Mouse (Mus musculus): ENCODE data around the gene Cyp2d9. TPM values are rescaled to one million over a fixed set of nuclear protein-coding genes. Genes with fewer than 3 reads are reported as not detected.

The Cyp2d9 gene
- polyA plus RNA-seq, 1 experiment from 2014 or later: not detected

GRCm38 (mm10) chr15:82416797-82417789 is 16.1 kb upstream of the Cyp2d9 start:
- Histone ChIP-seq H3K4me1 (peaks cover 10% of the 10 kb centered on the region; the same call in 1 of the 2 replicates), H3K9me3 (replicated peaks) (no peaks in the 10 kb centered on the region), H3K36me3 (no peaks in the 10 kb centered on the region), H3K4me2 (replicated peaks) (0 out of 2 replicates have a peak overlapping the region, but pooled peaks have one; percentile 25), H3K9ac (no peak overlapping the region), H3K27me3 (no peaks in the 10 kb centered on the region), H3K4me3 (replicated peaks) (0 out of 2 replicates have a peak overlapping the region, but pooled peaks have one; percentile 10), H3K27ac (replicated peaks) (0 out of 2 replicates have a peak overlapping the region, but pooled peaks have one; percentile 11)
- peak; percentile 79 for ATAC-seq (ENCODE audit: insufficient number of reproducible peaks, low FRiP score, low TSS enrichment, low read depth)
- 20% methylated on average over 16 of the region's 16 CpGs for WGBS

DNA sequence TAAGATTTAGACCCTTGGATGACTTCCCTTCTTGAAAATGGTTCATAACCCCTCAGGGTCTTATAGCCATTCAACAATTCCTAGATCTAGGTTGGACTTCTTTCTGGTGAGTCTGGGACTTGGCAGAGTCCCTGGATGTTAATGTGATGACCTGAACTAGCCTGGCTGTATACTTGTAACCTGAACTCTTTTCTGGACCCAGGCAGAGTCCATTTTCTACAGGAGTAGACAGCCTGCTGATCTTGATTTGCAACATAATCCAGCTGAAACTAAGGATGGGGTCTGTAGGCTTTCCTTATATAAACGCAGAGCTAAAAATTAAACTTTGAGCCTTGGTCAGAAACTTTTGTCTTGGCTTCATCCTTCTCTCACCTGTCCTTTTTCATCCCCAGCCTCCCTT is 14.6 kb upstream of the Cyp2d9 start:
- Histone ChIP-seq H3K4me2 (replicated peaks) (no peak overlapping the region), H3K9me3 (replicated peaks) (no peaks in the 10 kb centered on the region), H3K4me3 (replicated peaks) (no peak overlapping the region), H3K9ac (no peak overlapping the region), H3K36me3 (no peaks in the 10 kb centered on the region), H3K27ac (replicated peaks) (no peak overlapping the region), H3K27me3 (no peaks in the 10 kb centered on the region), H3K4me1 (peaks cover 10% of the 10 kb centered on the region; the same call in 1 of the 2 replicates)
- ATAC-seq (ENCODE audit: insufficient number of reproducible peaks, low FRiP score, low TSS enrichment, low read depth): no peak
- WGBS: 78% methylated on average over 1 of the region's 1 CpGs

DNA sequence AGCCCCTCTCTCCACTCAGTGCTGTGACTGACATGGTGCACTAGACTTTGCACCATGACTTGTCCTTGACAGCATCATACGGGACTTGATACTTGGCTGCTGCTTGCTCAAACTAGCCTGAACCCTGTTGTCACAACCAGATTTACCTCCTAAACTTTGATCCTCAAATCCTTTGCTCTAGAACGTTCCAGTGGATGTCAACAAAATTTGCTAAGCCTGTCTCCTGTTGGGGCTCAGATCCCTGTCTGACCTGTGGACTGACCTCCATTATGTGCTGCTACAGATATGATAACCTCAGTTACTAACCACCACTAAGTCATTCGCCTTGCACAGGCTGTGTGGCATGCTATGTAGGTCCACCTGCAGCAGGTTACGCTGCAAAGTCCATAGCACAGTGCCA is 10.3 kb upstream of the Cyp2d9 start:
- 74% methylated on average over 4 of the region's 4 CpGs for WGBS
- H3K4me2 ChIP-seq (replicated peaks): no peak overlapping the region
- H3K36me3 ChIP-seq: no peaks in the 10 kb centered on the region
- no peaks in the 10 kb centered on the region for H3K27me3 ChIP-seq
- ATAC-seq (ENCODE audit: insufficient number of reproducible peaks, low FRiP score, low TSS enrichment, low read depth): no peak
- no peaks in the 10 kb centered on the region for H3K4me1 ChIP-seq
- no peaks in the 10 kb centered on the region for H3K9me3 ChIP-seq (replicated peaks)
- H3K4me3 ChIP-seq (replicated peaks): no peak overlapping the region
- no peak overlapping the region for H3K27ac ChIP-seq (replicated peaks)
- H3K9ac ChIP-seq: no peak overlapping the region

DNA sequence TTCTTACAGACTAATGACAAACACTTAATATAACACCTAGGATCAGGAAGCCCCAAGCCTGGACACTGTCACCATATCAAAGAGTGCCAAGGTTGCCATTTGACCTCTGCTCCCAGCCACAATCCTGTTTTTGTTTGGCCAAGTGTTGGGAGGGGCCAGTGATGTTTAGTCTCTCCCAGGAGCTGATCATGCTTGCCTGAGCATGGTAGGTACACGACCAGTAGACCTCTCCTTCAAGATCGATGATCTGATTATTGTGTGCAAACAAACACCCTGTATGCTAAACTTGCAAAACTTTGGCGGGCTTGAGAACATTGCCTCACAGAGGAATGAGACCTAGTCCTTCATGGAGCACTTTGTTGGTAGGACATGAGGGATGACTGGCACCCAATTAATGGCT is 9.8 kb upstream of the Cyp2d9 start:
- no peak for ATAC-seq (ENCODE audit: insufficient number of reproducible peaks, low FRiP score, low TSS enrichment, low read depth)
- H3K9me3 ChIP-seq (replicated peaks): no peaks in the 10 kb centered on the region
- H3K4me2 ChIP-seq (replicated peaks): no peak overlapping the region
- H3K9ac ChIP-seq: no peak overlapping the region
- no peaks in the 10 kb centered on the region for H3K36me3 ChIP-seq
- H3K27me3 ChIP-seq: no peaks in the 10 kb centered on the region
- H3K4me3 ChIP-seq (replicated peaks): no peak overlapping the region
- 85% methylated on average over 3 of the region's 3 CpGs for WGBS
- no peaks in the 10 kb centered on the region for H3K4me1 ChIP-seq
- H3K27ac ChIP-seq (replicated peaks): no peak overlapping the region

- no peaks in the 10 kb centered on the region for H3K27me3 ChIP-seq
- no peak overlapping the region for H3K4me2 ChIP-seq (replicated peaks)
- H3K4me3 ChIP-seq (replicated peaks): no peak overlapping the region
- no peak for ATAC-seq (ENCODE audit: insufficient number of reproducible peaks, low FRiP score, low TSS enrichment, low read depth)
- WGBS: 94% methylated on average over 3 of the region's 3 CpGs
- H3K9ac ChIP-seq: no peak overlapping the region
- no peaks in the 10 kb centered on the region for H3K36me3 ChIP-seq
- no peak overlapping the region for H3K27ac ChIP-seq (replicated peaks)
- no peaks in the 10 kb centered on the region for H3K4me1 ChIP-seq
- no peaks in the 10 kb centered on the region for H3K9me3 ChIP-seq (replicated peaks)
Observed at GRCm38 (mm10) chr15:82433621-82434020, 384 bp downstream of the Cyp2d9 start.

DNA sequence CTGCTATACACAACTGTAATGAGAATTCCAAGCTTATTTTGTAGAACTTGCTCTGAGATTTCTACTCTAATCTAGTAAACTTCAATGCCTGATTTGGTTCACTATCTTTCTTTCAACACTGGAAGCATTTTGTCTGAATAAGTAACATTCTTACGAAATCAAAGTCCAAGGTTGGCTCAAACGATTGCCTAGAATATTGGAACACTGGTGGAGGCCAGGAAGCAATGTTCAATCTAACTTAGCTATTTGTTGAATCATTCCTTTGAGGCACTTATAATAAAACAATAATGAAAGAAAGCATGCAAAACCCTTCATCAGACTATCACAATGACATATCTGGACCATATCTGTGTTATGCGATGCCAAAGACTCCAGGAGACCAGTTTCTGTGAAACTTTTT is 1.3 kb downstream of the Cyp2d9 start:
- WGBS: 87% methylated on average over 3 of the region's 3 CpGs
- ATAC-seq (ENCODE audit: insufficient number of reproducible peaks, low FRiP score, low TSS enrichment, low read depth): no peak
- H3K4me1 ChIP-seq: no peaks in the 10 kb centered on the region

DNA sequence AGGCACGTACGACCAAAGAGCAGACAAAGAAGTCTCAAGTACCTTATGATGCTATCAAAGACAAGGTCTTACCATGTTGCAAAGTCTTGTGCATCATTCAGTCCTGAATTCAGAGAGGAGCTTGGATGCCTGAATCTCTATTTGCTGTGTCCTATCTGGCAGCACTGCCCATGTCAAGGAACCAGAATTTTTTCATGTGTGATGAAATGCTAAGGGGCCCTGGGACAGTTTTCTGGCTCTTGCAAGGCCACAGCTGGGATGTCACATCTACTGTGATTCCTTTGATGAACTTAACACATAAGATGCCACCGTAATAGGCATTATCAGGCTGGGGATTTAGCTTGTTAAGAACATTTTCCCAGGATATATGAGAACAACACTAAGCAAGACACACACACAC is 1.8 kb downstream of the Cyp2d9 start:
- Histone ChIP-seq H3K27me3 (no peaks in the 10 kb centered on the region), H3K9me3 (replicated peaks) (no peaks in the 10 kb centered on the region), H3K36me3 (no peaks in the 10 kb centered on the region), H3K9ac (no peak overlapping the region), H3K4me2 (replicated peaks) (no peak overlapping the region), H3K4me1 (no peaks in the 10 kb centered on the region), H3K27ac (replicated peaks) (no peak overlapping the region), H3K4me3 (replicated peaks) (no peak overlapping the region)
- 77% methylated on average over 3 of the region's 3 CpGs for WGBS
- no peak for ATAC-seq (ENCODE audit: insufficient number of reproducible peaks, low FRiP score, low TSS enrichment, low read depth)

More for the DNA sequence above, 1.3 kb downstream of the Cyp2d9 start:
- Histone ChIP-seq H3K27ac (replicated peaks) (no peak overlapping the region), H3K4me2 (replicated peaks) (no peak overlapping the region), H3K4me3 (replicated peaks) (no peak overlapping the region), H3K27me3 (no peaks in the 10 kb centered on the region), H3K36me3 (no peaks in the 10 kb centered on the region), H3K9me3 (replicated peaks) (no peaks in the 10 kb centered on the region), H3K9ac (no peak overlapping the region)

DNA sequence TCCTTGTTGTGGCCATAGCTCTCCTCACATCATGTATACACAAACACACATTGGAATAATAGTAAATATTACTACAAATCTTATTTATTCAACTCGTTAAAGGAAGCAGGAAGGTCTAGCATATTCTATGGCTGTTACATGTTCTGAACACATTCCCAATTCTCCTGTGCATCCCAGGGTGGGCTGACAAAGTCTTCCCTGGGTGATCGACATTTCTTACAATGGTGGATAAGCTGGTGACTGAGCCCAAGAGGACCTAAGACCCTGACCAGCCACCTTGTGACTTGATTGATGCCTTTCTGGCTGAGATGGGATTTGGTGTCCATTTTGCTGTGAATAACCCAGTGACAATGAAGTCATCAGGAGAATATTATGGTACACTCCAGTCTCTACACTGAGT is 2.4 kb downstream of the Cyp2d9 start:
- no peaks in the 10 kb centered on the region for H3K4me1 ChIP-seq
- no peak overlapping the region for H3K4me3 ChIP-seq (replicated peaks)
- H3K9me3 ChIP-seq (replicated peaks): no peaks in the 10 kb centered on the region
- H3K9ac ChIP-seq: no peak overlapping the region
- H3K36me3 ChIP-seq: no peaks in the 10 kb centered on the region
- no peaks in the 10 kb centered on the region for H3K27me3 ChIP-seq
- no peak for ATAC-seq (ENCODE audit: insufficient number of reproducible peaks, low FRiP score, low TSS enrichment, low read depth)
- no peak overlapping the region for H3K4me2 ChIP-seq (replicated peaks)
- WGBS: 88% methylated on average over 2 of the region's 2 CpGs
- H3K27ac ChIP-seq (replicated peaks): no peak overlapping the region

DNA sequence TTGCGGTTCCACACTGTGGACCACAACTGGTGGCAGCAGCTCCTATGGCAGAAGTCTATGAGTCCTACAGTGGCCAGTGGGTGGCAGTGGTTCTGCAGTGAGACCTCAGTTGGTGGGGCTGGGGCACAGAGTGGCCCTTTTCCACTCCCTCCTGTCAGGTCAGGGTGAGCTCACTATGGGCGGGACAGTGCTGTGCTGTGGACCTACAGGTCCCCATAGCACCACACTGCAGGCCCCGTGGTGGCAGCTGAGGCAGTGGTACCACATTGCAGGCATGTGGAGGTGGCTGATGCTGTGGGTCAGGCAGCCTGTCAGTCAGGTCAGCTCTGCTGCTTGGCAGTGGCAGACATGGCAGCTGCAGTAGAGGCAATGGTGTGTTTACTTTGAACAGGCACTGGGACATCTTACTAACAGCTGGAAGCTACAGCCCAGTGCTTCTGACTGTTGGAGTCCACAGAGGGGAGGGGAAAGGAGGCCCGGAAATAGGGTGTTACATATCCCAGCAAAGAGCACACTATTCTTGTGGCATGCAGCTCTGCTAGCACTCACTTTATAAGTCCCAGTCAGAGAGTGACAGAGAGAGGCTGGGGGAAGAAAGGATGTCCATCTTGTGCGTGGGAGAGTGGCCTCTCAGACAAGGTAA is 4.9 kb downstream of the Cyp2d9 start:
- H3K4me1 ChIP-seq: no peaks in the 10 kb centered on the region
- H3K9ac ChIP-seq: no peak overlapping the region
- no peaks in the 10 kb centered on the region for H3K9me3 ChIP-seq (replicated peaks)
- H3K4me3 ChIP-seq (replicated peaks): no peak overlapping the region
- no peaks in the 10 kb centered on the region for H3K27me3 ChIP-seq
- H3K4me2 ChIP-seq (replicated peaks): no peak overlapping the region
- H3K36me3 ChIP-seq: no peaks in the 10 kb centered on the region
- ATAC-seq (ENCODE audit: insufficient number of reproducible peaks, low FRiP score, low TSS enrichment, low read depth): no peak
- no peak overlapping the region for H3K27ac ChIP-seq (replicated peaks)
- WGBS: 67% methylated on average over 5 of the region's 5 CpGs

DNA sequence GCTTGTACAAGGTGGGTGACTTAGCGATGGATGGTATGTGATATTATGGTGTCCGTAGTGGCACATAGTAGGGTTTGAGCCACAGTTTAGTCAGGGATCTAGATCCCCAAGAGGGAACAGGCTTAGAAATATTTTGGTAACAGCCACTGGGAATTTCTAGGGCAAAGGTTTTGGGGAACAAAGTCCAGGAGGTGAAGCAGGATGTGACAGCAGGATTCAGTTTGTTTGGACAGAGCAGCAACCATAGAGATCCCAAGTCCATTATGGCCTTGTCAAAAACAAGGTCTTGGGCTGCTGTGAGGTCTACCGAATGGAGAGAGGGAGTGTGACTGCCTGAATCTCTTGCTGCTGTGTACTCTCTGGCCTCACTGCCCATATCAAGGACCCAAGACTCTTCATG is 10.4 kb downstream of the Cyp2d9 start:
- WGBS: 93% methylated on average over 3 of the region's 3 CpGs
- H3K9me3 ChIP-seq (replicated peaks): no peaks in the 10 kb centered on the region
- no peak overlapping the region for H3K4me3 ChIP-seq (replicated peaks)
- H3K4me2 ChIP-seq (replicated peaks): no peak overlapping the region
- no peaks in the 10 kb centered on the region for H3K27me3 ChIP-seq
- no peak overlapping the region for H3K9ac ChIP-seq
- no peak for ATAC-seq (ENCODE audit: insufficient number of reproducible peaks, low FRiP score, low TSS enrichment, low read depth)
- no peaks in the 10 kb centered on the region for H3K4me1 ChIP-seq
- H3K27ac ChIP-seq (replicated peaks): no peak overlapping the region
- H3K36me3 ChIP-seq: no peaks in the 10 kb centered on the region

DNA sequence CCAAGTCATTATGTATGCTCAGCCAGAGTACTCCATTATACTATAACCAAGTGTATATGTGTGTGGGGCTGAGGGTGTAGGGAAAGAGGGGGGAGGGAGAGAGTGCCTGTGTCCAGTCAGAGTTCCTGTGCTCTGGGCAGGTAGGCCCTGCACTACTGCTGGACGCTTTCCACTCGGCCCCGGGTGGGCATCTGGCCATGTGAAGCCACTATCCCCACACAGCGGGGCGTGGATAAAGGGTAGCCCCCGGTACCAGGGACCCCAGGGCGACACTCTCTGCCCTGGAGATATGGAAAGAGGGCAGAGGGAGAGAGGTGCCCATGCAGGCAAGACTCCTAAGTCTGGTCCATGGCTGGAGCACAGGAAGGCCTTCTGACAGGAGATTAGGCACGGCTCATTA is 12.0 kb downstream of the Cyp2d9 start:
- Histone ChIP-seq H3K4me1 (no peaks in the 10 kb centered on the region), H3K4me2 (replicated peaks) (no peak overlapping the region), H3K9me3 (replicated peaks) (no peaks in the 10 kb centered on the region), H3K27me3 (no peaks in the 10 kb centered on the region), H3K27ac (replicated peaks) (no peak overlapping the region), H3K36me3 (no peaks in the 10 kb centered on the region), H3K9ac (no peak overlapping the region), H3K4me3 (replicated peaks) (no peak overlapping the region)
- no peak for ATAC-seq (ENCODE audit: insufficient number of reproducible peaks, low FRiP score, low TSS enrichment, low read depth)
- WGBS: 69% methylated on average over 8 of the region's 8 CpGs
